Mouse (Mus musculus) testis, adult 2 months (tissue): Measurements from ENCODE around the gene Atxn3.

Experiments used
- CTCF ChIP-seq: fragments of 200-500 bp; IDR thresholded peaks from 2 replicates; pipeline ENCODE4 v1.5.1; 2012; ENCODE audit warnings: low read depth, mild to moderate bottlenecking, inconsistent platforms, low read length, moderate library complexity; ENCODE audit not compliant: control insufficient read depth, insufficient read depth, insufficient replicate concordance
- POLR2A ChIP-seq: fragments of 200-500 bp; IDR thresholded peaks from 2 replicates; pipeline ENCODE4 v1.6.1; 2012; ENCODE audit warnings: low read depth, mild to moderate bottlenecking, inconsistent platforms, low read length, moderate library complexity; ENCODE audit not compliant: control insufficient read depth

- no peak for TF ChIP-seq CTCF
- TF ChIP-seq POLR2A, result no peak
Observed at GRCm38 (mm10) chr12:101922313-101922712, 35.7 kb downstream of the Atxn3 start.
